Mouse (Mus musculus): Measurements from ENCODE around the gene Tpk1.

The Tpk1 gene

DNA sequence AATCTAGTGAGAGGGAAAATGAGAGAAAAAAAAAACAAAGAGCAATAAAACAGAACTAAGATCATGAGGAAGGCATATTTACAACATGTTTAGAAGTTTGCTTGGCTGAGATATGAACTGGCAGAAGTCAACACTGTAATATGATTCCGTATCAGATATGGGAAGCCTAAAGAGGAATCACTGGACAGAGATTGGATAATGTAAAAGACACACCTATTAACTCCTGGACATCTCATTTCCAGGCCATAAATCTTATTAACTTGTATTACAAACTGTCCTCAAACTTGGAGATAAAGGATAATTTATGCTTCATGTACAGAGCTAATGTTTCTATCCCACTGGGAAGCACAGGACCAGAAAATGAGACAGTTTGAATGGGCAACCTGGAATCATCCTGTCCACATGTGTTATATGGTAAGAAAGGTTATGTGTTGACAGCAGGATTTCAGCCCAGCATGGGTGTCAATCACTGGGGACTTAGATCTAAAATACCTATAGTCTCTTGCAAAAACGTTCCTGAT lies 203.2 kb downstream of the Tpk1 start:
- DNase-seq (ENCODE audit: low read depth, low spot score) = no peak
- Histone ChIP-seq H3K36me3 (ENCODE audit: control insufficient read depth, insufficient read depth, low read length, poor library complexity, severe bottlenecking) (no peaks in the 10 kb centered on the region), H3K27me3 (ENCODE audit: control insufficient read depth, insufficient read depth, low read length, poor library complexity, severe bottlenecking) (no peaks in the 10 kb centered on the region)

DNA sequence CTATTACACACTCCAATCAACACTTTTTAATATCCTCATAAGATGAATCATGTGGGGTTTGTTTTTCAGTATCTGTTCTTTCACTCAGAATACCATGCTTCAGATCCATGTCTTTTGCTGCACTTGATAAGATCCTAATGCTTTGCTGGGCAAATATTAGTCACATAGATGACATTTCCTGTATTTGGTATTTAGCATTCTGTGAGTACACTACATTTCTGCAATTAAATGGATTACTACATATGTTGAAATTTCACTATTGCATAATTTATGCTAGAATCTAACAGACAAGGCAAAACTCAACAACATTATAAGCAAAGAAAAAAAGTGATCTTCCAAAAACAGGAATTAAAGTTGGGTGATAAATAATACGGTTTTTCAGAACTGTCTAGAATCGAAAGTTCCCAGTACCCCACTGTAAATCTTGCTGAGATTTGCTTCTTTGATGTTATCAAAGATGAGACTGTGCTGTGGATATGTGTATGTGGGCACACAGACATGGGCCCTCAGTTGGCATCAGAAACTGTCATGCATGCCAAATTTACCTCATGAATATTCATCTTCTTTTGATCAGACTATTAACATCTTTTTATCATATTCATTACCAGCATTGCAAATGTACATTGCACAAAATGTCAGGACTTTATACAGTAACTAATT lies 203.8 kb downstream of the Tpk1 start:
- no peaks in the 10 kb centered on the region for H3K36me3 ChIP-seq (ENCODE audit: control insufficient read depth, insufficient read depth, low read length, poor library complexity, severe bottlenecking)
- no peak for DNase-seq (ENCODE audit: low read depth, low spot score)
- H3K27me3 ChIP-seq (ENCODE audit: control insufficient read depth, insufficient read depth, low read length, poor library complexity, severe bottlenecking) = no peaks in the 10 kb centered on the region

DNA sequence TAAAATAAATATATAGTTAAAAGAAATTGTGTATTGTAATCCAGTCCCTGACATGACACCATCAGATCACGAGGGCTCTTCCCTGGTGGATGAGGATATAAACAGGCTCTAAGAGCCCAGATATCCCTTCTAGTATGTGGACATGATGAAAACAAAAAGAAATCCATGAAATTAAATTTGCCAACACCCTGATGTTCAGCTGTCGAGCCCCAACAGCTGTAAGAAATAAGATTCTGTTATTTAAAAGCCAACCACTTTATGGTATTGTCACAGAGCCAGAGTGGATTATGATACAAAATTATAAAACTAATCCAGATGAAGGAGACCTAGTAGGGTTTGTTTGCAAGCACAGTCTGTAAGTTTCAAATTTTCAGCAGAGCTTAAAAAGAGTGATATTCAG lies 207.0 kb downstream of the Tpk1 start:
- Histone ChIP-seq H3K36me3 (ENCODE audit: control insufficient read depth, insufficient read depth, low read length, poor library complexity, severe bottlenecking) (no peaks in the 10 kb centered on the region), H3K27me3 (ENCODE audit: control insufficient read depth, insufficient read depth, low read length, poor library complexity, severe bottlenecking) (no peaks in the 10 kb centered on the region)
- DNase-seq (ENCODE audit: low read depth, low spot score) = no peak

DNA sequence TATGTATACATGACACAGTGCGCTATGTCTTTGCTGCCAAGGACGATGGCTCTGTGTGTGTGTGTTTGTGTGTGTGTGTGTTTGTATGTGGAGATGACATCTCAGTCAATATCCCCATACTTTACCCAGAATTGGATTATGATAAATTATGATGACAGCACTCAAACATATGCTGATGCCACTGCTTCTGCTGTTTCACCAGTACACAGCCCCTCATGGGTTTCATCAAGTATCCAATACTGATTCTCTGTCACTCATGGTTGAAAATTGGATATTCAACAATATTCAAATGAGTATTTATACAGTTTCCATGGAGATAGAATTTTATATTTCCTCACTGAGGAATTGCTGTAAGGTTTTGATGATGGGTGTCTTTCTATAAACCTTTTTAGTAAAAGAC lies 208.1 kb downstream of the Tpk1 start:
- no peak for DNase-seq (ENCODE audit: low read depth, low spot score)
- Histone ChIP-seq H3K27me3 (ENCODE audit: control insufficient read depth, insufficient read depth, low read length, poor library complexity, severe bottlenecking) (no peaks in the 10 kb centered on the region), H3K36me3 (ENCODE audit: control insufficient read depth, insufficient read depth, low read length, poor library complexity, severe bottlenecking) (no peaks in the 10 kb centered on the region)

DNA sequence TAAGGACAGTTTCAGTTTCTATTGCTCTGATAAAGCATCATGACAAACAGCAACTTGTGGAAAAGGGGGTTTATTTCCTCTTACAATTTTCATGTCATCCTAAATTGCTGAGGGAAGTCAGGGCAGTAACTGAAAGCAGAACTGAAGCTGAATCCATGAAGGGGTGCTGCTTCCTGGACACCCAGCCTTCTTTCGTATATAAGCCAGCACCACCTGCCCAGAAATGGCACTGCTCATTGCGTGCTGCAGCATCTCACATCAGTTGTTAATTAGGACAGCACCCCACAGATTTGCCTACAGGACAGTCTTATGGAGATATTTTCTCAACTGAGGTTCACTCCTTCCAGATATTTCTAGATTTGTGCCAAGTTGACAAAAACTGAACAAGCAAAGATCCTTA lies 216.6 kb downstream of the Tpk1 start:
- Histone ChIP-seq H3K27me3 (ENCODE audit: control insufficient read depth, insufficient read depth, low read length, poor library complexity, severe bottlenecking) (no peaks in the 10 kb centered on the region), H3K36me3 (ENCODE audit: control insufficient read depth, insufficient read depth, low read length, poor library complexity, severe bottlenecking) (no peaks in the 10 kb centered on the region)
- DNase-seq (ENCODE audit: low read depth, low spot score) = no peak

DNA sequence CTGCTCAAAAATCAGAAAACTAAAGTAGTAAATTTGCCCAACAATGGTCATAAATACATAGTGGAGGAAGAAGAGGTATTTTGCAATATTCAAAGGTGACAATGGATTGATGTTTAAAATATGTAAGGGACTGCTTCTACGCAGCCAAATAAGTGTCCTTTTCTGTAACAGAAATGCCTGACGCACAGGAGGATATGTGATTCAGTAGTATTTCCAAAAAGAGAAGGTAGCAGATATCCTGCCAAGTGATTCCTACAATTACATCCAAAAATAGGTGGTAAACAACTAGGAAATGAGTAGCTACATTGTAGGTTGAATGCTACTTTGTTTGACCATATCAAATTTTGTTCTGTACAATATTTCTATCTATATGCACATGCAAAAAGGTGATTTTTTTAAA lies 220.2 kb downstream of the Tpk1 start:
- no peaks in the 10 kb centered on the region for H3K27me3 ChIP-seq (ENCODE audit: control insufficient read depth, insufficient read depth, low read length, poor library complexity, severe bottlenecking)
- no peak for DNase-seq (ENCODE audit: low read depth, low spot score)
- no peaks in the 10 kb centered on the region for H3K36me3 ChIP-seq (ENCODE audit: control insufficient read depth, insufficient read depth, low read length, poor library complexity, severe bottlenecking)

DNA sequence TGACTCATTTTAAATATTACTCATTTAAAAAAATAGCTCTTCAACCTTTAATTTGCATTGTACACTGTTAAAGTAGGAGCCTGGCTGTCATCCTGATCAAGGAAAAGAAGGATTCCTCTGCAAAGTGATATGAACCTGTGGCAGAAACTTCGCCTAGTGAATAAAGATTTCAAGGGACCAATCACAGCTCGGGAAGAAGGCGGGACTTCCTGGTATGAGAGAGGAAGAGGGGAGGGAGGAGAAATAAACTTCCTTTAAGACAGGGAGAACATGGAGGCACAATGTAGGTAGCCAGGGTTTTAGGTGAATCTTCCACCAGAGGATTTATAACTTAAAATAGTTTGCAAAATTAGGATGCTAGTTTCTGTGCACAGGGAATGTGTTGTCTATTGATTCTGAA lies 223.9 kb downstream of the Tpk1 start:
- Histone ChIP-seq H3K27me3 (ENCODE audit: control insufficient read depth, insufficient read depth, low read length, poor library complexity, severe bottlenecking) (no peaks in the 10 kb centered on the region), H3K36me3 (ENCODE audit: control insufficient read depth, insufficient read depth, low read length, poor library complexity, severe bottlenecking) (no peaks in the 10 kb centered on the region)
- no peak for DNase-seq (ENCODE audit: low read depth, low spot score)

DNA sequence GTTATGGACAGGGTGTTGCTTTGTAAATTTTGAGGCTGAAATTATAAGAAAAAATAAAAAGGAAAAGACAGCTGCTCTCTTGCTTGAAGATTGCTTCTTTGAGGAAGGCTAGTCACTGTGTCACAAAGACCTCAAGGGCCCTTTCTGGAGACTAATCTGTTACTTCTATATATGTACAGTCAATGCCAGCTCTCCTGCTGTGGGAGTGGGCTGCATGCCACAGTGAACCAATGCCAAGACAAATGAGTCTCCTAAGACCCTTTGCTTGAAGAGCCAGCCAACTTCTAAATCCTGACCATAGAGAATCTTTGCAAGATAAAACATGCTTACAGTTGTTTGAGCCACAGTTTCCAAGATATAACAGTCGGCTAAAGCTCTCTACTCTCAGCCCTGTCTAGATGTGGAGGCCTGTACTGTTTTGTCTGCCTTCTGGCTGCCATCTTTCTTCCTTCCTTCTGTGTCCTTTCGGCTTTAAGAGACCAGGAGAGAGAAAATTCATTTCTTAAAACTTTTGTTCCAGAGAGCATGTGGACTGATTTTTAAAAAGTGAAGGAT lies 230.0 kb downstream of the Tpk1 start:
- Histone ChIP-seq H3K36me3 (ENCODE audit: control insufficient read depth, insufficient read depth, low read length, poor library complexity, severe bottlenecking) (no peaks in the 10 kb centered on the region), H3K27me3 (ENCODE audit: control insufficient read depth, insufficient read depth, low read length, poor library complexity, severe bottlenecking) (no peaks in the 10 kb centered on the region)
- DNase-seq (ENCODE audit: low read depth, low spot score) = no peak

DNA sequence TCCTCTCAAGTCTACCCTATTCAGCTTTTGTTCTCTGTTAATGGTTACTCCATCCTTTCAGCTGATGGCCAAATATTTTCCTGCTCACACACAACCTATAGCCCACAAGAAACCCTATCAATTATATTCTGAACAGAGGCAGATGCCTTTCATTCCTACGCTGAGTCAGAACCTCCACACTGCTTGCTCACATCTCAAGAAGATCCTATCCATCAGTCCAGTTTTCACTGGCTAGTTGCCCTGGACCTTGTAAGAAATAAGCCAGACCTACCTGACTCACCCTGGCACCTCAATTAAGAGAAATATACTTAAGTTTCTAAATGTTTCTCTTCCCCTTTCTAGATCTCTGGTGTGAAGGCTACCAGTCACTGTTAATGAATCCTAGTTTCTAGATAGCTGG lies 231.7 kb downstream of the Tpk1 start:
- DNase-seq (ENCODE audit: low read depth, low spot score) = no peak
- Histone ChIP-seq H3K36me3 (ENCODE audit: control insufficient read depth, insufficient read depth, low read length, poor library complexity, severe bottlenecking) (no peaks in the 10 kb centered on the region), H3K27me3 (ENCODE audit: control insufficient read depth, insufficient read depth, low read length, poor library complexity, severe bottlenecking) (no peaks in the 10 kb centered on the region)

DNA sequence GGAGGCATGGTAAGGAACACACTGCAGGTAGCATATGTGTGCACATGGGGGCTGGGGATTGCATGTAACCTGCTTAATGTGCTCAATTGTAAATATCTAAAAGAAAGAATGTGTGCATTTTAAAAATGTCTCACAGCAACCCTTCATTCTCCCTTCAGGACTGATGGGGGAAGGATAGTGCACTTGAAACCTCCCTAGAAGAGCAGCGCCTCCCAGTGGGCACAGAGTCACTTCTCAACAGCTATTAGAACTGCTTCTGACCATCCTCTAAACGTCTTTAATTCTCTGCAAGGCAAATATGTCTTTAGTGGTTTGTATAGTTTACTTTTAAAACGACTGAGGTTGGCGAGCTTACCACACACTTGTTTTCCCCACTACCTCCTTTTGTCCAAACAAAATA lies 241.1 kb downstream of the Tpk1 start:
- DNase-seq (ENCODE audit: low read depth, low spot score) = no peak
- no peaks in the 10 kb centered on the region for H3K36me3 ChIP-seq (ENCODE audit: control insufficient read depth, insufficient read depth, low read length, poor library complexity, severe bottlenecking)
- H3K27me3 ChIP-seq (ENCODE audit: control insufficient read depth, insufficient read depth, low read length, poor library complexity, severe bottlenecking) = no peaks in the 10 kb centered on the region

DNA sequence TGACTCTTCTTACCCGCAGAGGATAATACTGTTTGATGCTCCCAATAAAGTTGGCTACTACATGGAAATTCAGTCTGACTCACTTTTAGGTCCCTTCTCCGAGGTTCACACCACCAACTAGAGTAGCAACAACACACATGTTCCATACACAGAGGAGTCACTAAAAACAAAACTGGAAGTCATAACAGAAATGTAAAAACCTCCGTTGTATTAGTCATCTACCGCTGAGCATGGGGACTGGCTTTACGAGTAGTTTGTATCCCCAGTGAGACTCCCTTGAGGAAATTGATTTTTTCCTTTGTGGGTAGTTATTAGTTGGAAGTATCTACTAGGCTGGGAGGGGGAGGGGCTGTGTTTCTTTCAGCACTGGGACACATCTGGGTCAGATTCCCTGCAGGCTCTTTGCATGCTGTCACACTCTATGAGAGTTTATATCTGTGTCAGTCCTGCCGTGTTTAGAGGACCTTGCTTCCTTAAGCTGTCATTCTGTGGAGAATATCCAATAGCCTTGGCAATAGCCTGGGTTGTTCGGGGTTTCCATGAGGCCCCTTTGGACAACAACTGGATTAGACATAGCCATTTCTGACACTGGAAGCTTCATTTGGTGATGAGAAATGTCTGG lies 245.6 kb downstream of the Tpk1 start:
- no peak for DNase-seq (ENCODE audit: low read depth, low spot score)
- H3K36me3 ChIP-seq (ENCODE audit: control insufficient read depth, insufficient read depth, low read length, poor library complexity, severe bottlenecking) = no peaks in the 10 kb centered on the region
- no peaks in the 10 kb centered on the region for H3K27me3 ChIP-seq (ENCODE audit: control insufficient read depth, insufficient read depth, low read length, poor library complexity, severe bottlenecking)

DNA sequence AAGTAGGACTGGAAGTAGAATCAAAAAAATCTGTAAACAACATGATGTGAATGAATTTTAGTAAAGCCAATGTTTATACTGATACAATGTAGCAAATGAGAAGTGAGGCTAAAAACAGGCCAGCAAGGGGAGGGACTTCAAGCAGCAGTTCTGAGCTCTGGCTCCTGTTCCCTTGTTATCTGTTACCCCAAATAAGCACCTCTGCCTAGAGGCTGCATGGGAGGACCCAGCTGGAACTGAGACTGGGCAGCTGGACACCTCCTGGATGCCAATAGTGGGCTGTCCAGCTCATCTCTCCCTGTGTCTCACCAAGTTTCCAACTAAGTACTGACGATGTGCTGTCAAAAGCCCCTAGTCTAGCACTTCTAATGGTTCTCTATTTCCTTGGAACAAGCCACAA lies 257.1 kb downstream of the Tpk1 start:
- Histone ChIP-seq H3K36me3 (ENCODE audit: control insufficient read depth, insufficient read depth, low read length, poor library complexity, severe bottlenecking) (no peaks in the 10 kb centered on the region), H3K27me3 (ENCODE audit: control insufficient read depth, insufficient read depth, low read length, poor library complexity, severe bottlenecking) (no peaks in the 10 kb centered on the region)
- no peak for DNase-seq (ENCODE audit: low read depth, low spot score)

DNA sequence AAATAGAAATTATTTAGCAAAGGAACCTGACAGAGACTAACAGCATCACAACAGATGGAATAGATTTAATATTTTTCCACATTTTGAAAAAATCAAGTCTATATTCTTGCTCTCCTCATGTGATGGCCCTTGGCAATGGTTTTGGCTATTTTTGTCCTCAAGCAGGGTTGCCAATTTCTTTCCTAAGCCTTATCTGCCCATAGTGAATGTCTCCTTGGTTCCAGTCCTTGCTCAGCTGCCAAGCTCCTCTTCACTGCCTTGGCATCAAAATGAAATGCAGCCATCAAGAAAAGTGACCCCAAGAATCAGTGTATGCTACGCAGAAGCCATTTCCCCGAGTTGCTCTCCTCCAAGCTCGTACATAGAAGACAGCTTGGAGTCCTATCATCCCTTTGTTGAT lies 263.0 kb downstream of the Tpk1 start:
- no peaks in the 10 kb centered on the region for H3K36me3 ChIP-seq (ENCODE audit: control insufficient read depth, insufficient read depth, low read length, poor library complexity, severe bottlenecking)
- DNase-seq (ENCODE audit: low read depth, low spot score) = no peak
- H3K27me3 ChIP-seq (ENCODE audit: control insufficient read depth, insufficient read depth, low read length, poor library complexity, severe bottlenecking) = no peaks in the 10 kb centered on the region

DNA sequence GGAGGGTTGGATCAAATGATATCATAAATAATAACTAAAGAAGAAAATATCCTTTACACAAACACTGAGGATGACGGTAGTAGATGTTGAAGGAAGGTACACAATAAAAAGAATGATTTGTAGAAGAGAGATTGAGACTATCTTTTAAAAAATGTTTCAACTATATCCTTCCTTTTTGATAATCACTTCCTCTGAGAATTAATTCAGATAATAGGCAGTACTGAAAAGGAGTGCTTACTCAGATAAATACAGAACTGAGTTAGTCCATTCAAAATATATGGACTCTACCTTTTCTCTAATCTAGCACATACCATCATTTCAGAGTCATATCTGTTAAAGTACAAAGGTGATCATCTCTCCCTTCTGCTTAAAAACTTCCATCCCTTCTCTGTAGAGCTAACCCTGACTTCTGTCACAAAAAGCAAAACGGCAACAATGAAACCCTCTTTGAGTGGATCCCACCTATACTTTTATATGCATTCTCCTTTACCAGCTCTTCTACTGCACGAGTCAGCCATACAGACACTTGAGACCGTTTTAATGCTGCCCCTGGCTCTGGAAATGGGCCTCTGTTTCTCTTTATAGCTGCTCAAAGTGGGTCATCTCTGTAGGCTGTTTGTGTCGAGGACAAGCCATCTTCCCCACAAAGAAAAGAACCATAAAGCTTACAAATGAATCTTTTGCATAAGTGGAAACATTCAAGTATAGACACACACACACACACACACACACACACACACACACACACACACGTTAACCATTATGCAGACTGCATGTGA lies 263.7 kb downstream of the Tpk1 start:
- no peak for DNase-seq (ENCODE audit: low read depth, low spot score)
- no peaks in the 10 kb centered on the region for H3K27me3 ChIP-seq (ENCODE audit: control insufficient read depth, insufficient read depth, low read length, poor library complexity, severe bottlenecking)
- no peaks in the 10 kb centered on the region for H3K36me3 ChIP-seq (ENCODE audit: control insufficient read depth, insufficient read depth, low read length, poor library complexity, severe bottlenecking)

DNA sequence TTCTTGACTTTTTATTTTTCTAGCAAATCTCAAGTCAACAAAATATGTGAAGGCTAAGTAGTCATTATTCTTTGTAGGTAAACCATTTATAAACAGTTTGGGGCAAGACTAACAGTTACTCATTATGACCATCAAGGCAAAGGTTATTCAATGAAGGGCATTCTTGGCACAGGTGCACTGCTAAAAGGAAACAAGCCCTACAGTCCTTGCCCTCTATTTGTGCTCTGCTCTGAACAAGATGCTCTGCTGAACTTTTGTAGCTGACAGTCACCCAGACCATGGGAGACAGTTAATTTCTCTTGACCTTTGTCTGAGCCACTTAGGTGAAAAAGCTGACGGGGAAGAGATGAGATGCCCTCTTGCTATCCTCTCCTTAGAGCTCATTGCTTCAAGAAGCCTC lies 269.7 kb downstream of the Tpk1 start:
- no peaks in the 10 kb centered on the region for H3K36me3 ChIP-seq (ENCODE audit: control insufficient read depth, insufficient read depth, low read length, poor library complexity, severe bottlenecking)
- H3K27me3 ChIP-seq (ENCODE audit: control insufficient read depth, insufficient read depth, low read length, poor library complexity, severe bottlenecking) = no peaks in the 10 kb centered on the region
- no peak for DNase-seq (ENCODE audit: low read depth, low spot score)
